Mouse (Mus musculus) lung, postnatal 10 days (tissue): ENCODE measurements around the gene D1Pas1.
A peak's percentile ranks its signal among the peaks of the same experiment; 100 is the strongest.

ENCODE experiments used
- DNase-seq: peaks from one replicate; pipeline ENCODE4 v3.0.0; 2021

D1Pas1 gene

DNA sequence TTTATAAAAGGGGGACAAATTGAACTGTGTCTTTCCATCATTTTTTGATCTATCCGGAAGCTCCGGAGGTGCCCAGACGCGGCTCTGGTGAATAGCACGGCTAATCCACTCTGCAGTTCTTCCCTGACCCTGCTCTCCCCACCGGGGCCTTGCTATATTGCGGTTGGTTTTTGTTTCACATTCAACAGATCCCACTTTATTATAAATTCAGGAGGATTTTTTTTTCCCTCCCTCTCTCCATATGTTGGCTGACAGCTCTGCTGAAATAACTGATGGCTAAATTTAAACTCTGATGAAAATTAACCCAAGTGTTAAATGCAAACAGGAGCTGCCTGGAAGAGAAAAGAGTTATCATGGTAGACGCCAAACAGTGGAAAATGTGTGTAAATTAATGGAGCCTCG lies 21.1 kb downstream of the D1Pas1 start:
- DNase-seq = no peak

DNA sequence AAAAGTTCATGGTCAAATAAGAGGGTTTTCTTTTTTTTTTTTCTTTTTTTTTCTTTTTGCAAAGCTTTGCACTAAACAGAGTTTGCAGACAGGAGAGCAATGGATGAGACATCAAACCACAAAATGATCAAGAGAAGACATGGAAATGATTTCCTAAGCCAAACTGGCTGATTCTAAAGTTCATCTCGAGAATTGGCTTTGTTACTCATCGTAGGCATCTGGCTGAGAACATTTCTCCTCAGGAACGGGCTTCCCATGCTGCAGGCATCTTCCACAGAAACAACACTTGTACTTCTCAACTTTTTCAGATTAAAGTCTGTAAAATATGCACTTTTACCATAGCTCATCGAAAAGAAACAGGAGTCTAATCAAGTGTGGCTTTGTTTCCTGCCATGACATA lies 21.6 kb downstream of the D1Pas1 start:
- DNase-seq = no peak

DNA sequence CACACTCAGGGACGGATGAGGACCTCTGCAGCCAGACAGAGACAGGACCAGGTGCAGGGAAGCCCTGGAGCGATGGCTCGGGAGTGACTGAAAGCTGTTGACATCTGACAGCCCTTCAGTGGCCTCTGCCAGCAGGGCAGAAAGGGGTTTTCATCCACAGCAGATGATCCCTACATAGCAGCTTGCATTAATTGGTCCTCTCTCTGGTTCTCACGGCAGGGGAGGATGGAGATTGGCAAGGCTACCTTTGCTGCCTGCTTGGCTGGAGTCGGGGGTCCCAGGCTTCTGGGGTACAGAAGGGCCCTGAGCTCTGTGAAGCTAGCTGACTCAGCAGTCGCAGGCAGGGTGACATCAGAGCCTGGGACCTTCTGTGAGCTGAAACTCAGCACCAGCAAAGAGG lies 24.3 kb downstream of the D1Pas1 start:
- no peak for DNase-seq

DNA sequence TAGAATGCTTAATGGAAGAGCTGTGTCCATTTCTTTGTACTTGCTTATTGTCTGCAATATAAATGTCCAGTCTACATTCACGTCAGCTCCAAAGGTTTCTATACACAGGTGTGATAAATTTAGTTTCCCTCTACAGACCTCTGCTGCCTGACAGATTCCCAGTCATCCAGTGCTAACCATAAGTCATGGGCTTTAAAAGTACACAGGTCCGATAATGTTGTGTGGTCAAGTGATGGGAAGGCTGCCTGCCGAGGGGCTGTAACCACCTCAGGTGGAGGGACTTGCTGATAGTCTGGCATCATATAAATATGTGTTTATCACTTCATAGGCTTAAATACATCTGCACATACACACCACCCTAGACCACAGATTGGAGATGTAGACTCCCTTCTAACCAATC lies 24.9 kb downstream of the D1Pas1 start:
- no peak for DNase-seq

DNA sequence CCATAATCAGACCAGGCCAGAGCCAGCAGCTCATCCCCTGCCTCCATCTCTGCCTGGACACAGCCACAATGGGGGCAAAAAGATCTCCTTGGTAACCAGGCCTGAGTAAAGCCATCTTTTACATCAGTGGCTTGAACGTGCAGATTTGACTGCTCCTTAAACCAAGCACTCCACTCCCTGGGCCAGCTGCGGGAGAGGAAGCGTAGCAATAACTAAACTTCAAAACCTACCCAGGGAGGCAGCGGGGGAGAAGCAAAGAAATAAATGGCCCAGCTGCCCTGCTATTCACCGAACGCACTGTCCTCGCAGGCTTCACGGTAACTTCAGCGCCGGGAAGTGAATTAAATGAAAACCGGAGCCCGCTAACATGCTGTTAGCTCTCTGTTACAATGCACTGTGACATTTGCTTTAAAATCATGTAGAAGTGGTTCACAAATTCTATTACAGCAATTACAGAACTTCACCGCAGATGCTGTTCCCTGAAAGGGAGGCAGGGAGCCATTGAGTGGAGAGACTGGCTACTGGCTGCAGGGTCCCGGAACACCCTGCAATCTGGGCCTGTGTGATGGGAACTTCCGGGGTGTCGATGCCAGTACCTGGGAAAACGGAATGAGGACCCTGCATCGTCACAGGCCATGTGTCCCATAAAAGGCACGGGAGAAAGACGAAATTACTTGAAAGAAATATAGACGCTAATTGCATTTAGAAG lies 30.5 kb downstream of the D1Pas1 start:
- no peak for DNase-seq

DNA sequence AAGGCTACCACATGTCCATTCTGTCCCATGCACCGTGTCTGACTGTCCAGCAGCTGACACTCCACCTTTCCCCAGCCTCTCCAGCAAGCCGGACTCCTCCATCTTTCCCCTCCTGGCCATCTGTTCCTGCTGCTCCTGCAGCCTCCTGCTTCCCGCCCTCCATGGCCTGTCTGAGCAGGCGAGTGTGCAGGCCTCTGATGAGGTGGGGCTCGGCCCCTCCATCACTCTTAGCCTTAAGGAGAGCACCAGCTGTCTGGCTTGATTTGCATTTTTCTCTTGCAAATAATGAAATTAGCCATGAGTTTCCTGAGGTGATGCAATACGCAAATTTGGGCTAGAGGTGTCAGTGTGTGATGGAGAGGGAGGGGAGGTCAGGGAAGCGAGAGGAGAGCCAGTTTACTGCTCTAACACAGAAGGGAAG lies 36.2 kb downstream of the D1Pas1 start:
- no peak for DNase-seq

DNA sequence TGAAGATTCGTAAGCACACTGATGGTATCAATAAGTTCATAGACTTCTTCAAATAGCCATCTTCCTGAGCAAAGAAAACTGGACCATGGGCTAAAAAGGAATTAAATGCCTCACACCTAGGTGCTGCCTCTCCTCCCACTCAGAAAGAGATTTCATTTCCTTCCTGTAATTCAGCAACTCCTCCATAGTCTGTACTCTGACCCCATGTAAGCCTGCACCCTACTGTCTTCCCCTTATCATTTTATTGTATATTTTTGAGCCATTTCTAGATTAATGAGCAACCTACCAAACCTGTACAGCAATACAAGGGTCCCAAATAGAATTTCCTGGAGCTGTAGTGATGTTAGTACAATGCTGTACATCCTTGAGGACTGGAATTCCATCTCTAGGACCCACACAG lies 37.1 kb downstream of the D1Pas1 start:
- no peak for DNase-seq

DNA sequence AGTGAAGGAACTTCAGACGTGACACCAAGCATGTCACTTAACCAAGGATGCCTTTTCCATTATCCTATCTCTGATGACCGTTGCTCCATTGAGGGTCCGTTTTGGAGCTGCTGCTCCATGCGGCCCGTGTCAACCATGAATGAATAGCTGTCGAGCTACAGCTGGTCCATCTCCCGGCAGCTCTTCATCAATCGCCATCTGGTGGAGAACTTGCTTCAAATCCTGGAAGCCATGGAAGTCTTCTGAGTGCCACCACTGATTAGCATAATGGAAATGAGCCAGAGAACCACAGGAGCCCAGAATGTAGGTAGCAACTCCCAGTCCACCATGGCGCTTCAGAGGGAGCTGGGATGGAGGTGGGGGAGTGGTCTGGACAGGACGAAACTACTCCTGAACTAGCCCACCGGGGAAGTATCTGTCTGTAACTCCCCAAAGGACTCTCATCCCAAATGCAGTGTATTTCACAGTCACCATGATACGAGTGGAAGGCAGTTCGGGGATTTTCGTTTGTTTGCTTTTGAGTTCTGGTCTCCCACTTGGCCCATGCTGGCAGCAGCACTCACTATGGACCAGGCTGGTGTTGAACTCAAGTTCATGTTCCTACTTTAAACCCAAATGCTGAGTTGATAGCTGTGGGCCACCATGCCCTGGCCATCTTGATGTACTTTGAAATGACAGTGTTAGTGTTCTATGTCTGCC lies 39.2 kb downstream of the D1Pas1 start:
- peak; percentile 56 for DNase-seq

DNA sequence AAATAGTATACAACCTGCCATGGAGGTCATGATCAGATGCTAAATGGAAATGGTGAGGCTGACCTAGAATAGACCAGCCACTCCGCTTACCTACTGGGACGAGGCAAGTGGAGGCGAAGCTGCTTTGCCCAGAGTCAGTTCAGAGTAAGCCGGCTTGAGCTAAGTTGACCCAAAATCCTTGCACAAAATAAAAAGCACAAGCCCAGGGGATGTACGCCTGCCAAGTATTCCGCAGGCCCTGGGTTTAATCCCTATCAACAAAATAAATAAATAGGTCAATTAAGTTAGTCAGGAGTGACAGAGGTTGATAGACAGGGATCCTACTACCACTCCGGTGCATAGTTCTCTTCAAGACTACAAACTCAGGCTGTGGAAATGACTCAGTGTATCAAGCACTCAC lies 41.0 kb downstream of the D1Pas1 start:
- no peak for DNase-seq

DNA sequence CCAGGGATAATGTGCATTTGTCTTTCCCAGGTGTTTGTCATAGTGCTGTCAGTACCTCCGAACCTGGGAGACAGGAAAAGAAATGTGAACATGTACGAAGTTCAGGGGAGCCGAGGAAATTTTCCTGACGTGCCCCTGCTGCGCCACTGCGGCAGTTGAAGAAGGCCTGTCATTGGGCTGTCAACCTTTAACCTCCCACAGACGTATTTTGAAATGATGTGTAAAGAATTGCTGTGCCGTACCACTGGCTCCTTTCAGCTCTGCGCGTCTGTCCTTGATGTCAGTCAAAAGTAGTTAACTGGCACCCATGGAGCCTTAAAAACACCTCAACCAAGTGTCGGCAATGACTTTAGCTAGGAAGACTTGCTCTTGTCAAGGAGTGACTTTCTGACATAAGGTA lies 42.9 kb downstream of the D1Pas1 start:
- no peak for DNase-seq

DNA sequence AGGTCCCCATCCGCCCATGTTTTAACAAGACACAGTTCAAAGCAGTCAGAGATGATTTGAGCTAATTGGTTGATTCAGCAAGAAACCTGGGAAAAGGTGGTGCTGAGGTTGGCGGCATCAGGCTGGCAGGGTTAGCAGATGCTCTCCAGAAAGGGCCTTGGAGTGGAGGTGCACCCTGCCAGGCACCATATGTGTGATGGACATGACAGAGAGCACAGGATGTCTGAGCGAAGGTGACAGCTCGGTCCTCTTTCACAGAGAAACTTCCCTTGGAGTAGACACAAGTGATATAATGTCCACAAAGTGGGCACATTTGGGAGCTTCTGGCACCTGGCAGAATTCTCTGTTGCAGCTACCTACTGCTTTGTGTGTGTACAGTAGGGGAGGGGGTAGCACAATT lies 44.4 kb downstream of the D1Pas1 start:
- DNase-seq = no peak

DNA sequence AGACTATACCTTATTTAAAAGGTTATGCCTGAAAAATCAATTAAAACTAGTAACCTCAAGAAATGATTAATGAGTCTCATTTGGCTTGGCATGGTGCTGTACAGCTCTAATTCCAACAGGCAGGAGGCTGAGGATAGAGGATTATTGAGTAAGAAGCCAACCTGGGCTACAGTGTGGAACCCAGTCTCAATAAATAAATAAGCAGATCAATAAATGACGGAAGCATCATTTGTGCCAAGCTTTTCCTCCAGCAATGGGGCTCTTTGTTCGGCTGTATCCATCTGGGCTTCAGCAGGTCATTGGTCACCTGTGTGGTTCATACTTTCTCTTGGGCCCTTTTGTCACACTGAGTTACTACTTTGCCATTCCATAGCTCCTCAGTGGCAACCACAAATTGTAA lies 46.9 kb downstream of the D1Pas1 start:
- no peak for DNase-seq

DNA sequence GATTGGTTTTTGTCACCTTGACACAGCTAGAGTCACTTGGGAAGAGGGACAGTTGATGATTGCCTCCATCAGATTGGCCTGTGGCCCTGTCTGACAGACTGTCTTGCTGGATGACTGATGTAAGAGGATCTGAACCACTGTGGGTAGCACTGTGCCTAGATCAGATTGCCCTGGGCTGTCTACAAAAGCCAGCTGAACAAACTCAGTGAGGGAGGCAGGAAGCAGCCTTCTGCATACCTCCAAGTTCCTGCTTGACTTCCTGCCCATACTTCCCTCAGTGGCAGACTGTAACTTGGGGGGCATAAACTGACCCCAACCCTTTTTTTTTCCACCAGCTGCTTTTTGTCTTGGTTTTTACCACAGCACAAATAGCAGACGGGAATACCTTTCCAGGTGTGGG lies 48.5 kb downstream of the D1Pas1 start:
- DNase-seq = no peak

DNA sequence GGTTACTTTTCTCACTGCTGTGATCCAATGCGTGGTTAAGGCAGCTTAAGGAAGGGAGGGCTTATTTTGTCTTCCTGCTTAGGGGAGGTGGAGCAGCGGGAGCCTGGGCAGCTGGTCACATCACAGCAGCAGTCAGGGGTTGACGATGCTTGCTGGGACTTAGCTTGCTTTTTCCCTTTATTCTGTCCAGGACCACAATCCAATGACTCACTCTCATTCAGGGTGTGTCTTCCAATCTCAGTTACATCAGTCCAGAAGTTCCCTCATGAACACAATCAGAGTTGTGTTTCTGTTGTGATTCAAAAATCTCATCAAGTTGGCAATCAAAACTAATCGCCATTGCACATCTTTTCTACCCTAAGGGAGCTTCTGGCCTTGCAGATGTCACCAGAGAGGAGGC lies 48.9 kb downstream of the D1Pas1 start:
- no peak for DNase-seq

DNA sequence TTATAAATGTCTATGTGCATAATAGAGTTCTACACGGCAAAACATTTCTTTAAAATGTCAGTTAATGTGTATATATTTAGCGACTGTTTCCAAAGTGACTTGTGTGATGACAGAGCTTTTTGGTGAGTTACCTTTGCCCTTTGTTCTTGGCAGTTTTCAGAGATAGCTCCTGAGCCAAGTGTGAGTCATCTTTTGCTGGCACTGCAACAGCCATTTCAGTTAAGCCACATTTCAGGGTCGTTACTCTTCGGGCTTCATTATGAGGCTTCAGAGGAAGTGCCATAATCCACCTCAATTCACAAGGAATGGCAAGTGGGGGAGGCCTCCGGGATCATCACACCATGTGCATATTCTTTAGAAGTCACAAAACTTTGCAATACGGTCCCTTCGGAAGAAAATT lies 52.8 kb downstream of the D1Pas1 start:
- peak; percentile 23 for DNase-seq
